In genomic region chr10:80158307-80158986, GRCm38 (mm10) we compare ENCODE assay signal across 1 mouse cellular context.
A peak's percentile ranks its signal among the peaks of the same experiment; 100 is the strongest.
TF ChIP-seq lines count a peak whose summit lies in the region.

No protein-coding gene starts in this region.

TF ChIP-seq in MEL, 35 proteins besides CTCF, POLR2A, EP300 and RAD21:
- TF ChIP-seq ZMIZ1 (IDR thresholded peaks at IDR 0.05; ENCODE audit: low read depth, low read length) (peak; percentile 51; the same call in 1 of the 2 replicates), SIN3A (IDR thresholded peaks at IDR 0.05; ENCODE audit: low read length) (peak; percentile 50), CHD2 (IDR thresholded peaks at IDR 0.05; ENCODE audit: low read length) (no peak), MXI1 (IDR thresholded peaks at IDR 0.05; ENCODE audit: low read depth, low read length) (0 out of 2 replicates have a peak, but pooled peaks have one; percentile 27), MAZ (IDR thresholded peaks at IDR 0.05; ENCODE audit: low read depth, low read length) (peak; percentile 94), ELF1 (IDR thresholded peaks at IDR 0.05; ENCODE audit: low read depth, low read length) (peak; percentile 81), TCF12 (IDR thresholded peaks at IDR 0.05; ENCODE audit: low read depth, low read length) (peak; percentile 27; the same call in 1 of the 2 replicates), HCFC1 (IDR thresholded peaks at IDR 0.05; ENCODE audit: low read depth, low read length) (peak; percentile 72), TBP (IDR thresholded peaks at IDR 0.05; ENCODE audit: low read depth, low read length) (0 out of 2 replicates have a peak, but pooled peaks have one; percentile 8), MYC (IDR thresholded peaks at IDR 0.05; ENCODE audit: low read depth, low read length) (no peak), NELFE (IDR thresholded peaks at IDR 0.05; ENCODE audit: low read depth, low read length) (peak; percentile 54), MAFK (IDR thresholded peaks at IDR 0.05; ENCODE audit: borderline replicate concordance, low read depth, low read length) (no peak), POLR2AphosphoS2 (IDR thresholded peaks at IDR 0.05; ENCODE audit: low read length) (peak; percentile 77), SMC3 (IDR thresholded peaks at IDR 0.05; ENCODE audit: low read depth, low read length) (peak; percentile 1; the same call in 1 of the 2 replicates), NRF1 (IDR thresholded peaks at IDR 0.05; ENCODE audit: insufficient read depth, low read depth, low read length, poor library complexity, severe bottlenecking) (no peak), RCOR1 (IDR thresholded peaks at IDR 0.05; ENCODE audit: low read depth, low read length) (no peak), CHD1 (IDR thresholded peaks at IDR 0.05; ENCODE audit: low read depth, low read length) (no peak)
